Mouse (Mus musculus) ES-E14 (cell line): ENCODE measurements around the gene Ssbp2. TPM values are rescaled to one million over a fixed set of nuclear protein-coding genes. Genes with fewer than 3 reads are reported as not detected.

Experiments
- DNase-seq: peaks from one replicate; pipeline ENCODE4 v3.0.0-alpha.2; 2013; ENCODE audit warnings: low read depth, low spot score
- H3K27ac ChIP-seq: 2 replicates; pipeline ENCODE4 v1.5.1; 2012; ENCODE audit warnings: low read depth, mild to moderate bottlenecking, low read length, moderate library complexity, mixed read lengths; ENCODE audit not compliant: poor library complexity, insufficient read depth, severe bottlenecking
- H3K36me3 ChIP-seq: 2 replicates; pipeline ENCODE4 v1.6.1; 2012; ENCODE audit warnings: mild to moderate bottlenecking, low read length, moderate library complexity, mixed read lengths; ENCODE audit not compliant: control insufficient read depth, poor library complexity, insufficient read depth, severe bottlenecking
- H3K4me1 ChIP-seq, 2 experiments: fragments of 150-350 bp in 1 of 2; sonication (generic) in 1 of 2; 2 replicates each; pipeline ENCODE4 v1.6.1; 2012; ENCODE audit warnings: low read length in 2 of 2, mild to moderate bottlenecking in 1 of 2, mixed read lengths in 1 of 2; ENCODE audit not compliant: control insufficient read depth in 2 of 2, insufficient read depth in 2 of 2, poor library complexity in 1 of 2
- H3K4me3 ChIP-seq, 2 experiments: fragments of 150-350 bp in 1 of 2; sonication (generic) in 1 of 2; 2 replicates each; pipeline ENCODE4 v1.5.1; 2012; ENCODE audit warnings: low read length in 2 of 2, low read depth in 1 of 2, mild to moderate bottlenecking in 1 of 2, mixed read lengths in 1 of 2; ENCODE audit not compliant: insufficient read depth in 1 of 2, poor library complexity in 1 of 2, severe bottlenecking in 1 of 2
- H3K9ac ChIP-seq: 2 replicates; pipeline ENCODE4 v1.6.1; 2012; ENCODE audit warnings: low read depth, mild to moderate bottlenecking, low read length, mixed read lengths; ENCODE audit not compliant: poor library complexity, insufficient read depth, severe bottlenecking
- H3K9me3 ChIP-seq: fragments of 150-350 bp; sonication (generic); 2 replicates; pipeline ENCODE4 v1.6.1; 2012; ENCODE audit warnings: low read depth, mild to moderate bottlenecking, low read length; ENCODE audit not compliant: control insufficient read depth, insufficient read depth
- CHD2 ChIP-seq: IDR thresholded peaks from 2 replicates; pipeline ENCODE4 v1.6.1; 2014; ENCODE audit warnings: mild to moderate bottlenecking, low read depth, low read length, inconsistent platforms
- HCFC1 ChIP-seq: IDR thresholded peaks from 2 replicates; pipeline ENCODE4 v1.6.1; 2012; ENCODE audit warnings: low read length, inconsistent platforms, borderline replicate concordance; ENCODE audit not compliant: insufficient read depth
- MAFK ChIP-seq: IDR thresholded peaks from 2 replicates; pipeline ENCODE4 v1.6.1; 2014; ENCODE audit warnings: mild to moderate bottlenecking, low read depth, low read length, inconsistent platforms; ENCODE audit not compliant: insufficient read depth
- ZC3H11A ChIP-seq: IDR thresholded peaks from 2 replicates; pipeline ENCODE4 v1.6.1; 2012; ENCODE audit warnings: low read depth, mild to moderate bottlenecking, inconsistent platforms, low read length, borderline replicate concordance
- ZNF384 ChIP-seq: IDR thresholded peaks from 2 replicates; pipeline ENCODE4 v1.6.1; 2012; ENCODE audit warnings: low read depth, low read length, inconsistent platforms
- in situ Hi-C, 2 experiments: fragments of 600-800 bp; cut with MboI; formaldehyde crosslinking; loops; one replicate each; pipeline ENCODE4 v1.15.1; 2025; ENCODE audit warnings: low sequenced_read_pairs in 2 of 2, inconsistent platforms in 1 of 2; ENCODE audit not compliant: unreplicated experiment in 2 of 2
- total RNA-seq: library from RNA; depleted of rRNA; stranded (reverse); fragments of 300-350 nt; gene quantifications from 2 replicates; pipeline ENCODE4 v1.2.3, GENCODE M21; 2012

Gene Ssbp2
- total RNA-seq, 1 experiment, result 7.2 TPM

GRCm38 (mm10) chr13:91540145-91541068 lies 80.3 kb downstream of the Ssbp2 start:
- Histone ChIP-seq H3K9ac (no peak overlapping the region), H3K4me3 (no peak overlapping the region), H3K9me3 (no peaks in the 10 kb centered on the region), H3K4me1 (peaks cover 0 to 2% of the 10 kb centered on the region in 2 experiments; a peak in 1 of 4 replicates), H3K36me3 (no peaks in the 10 kb centered on the region), H3K27ac (no peak overlapping the region)
- DNase-seq, result no peak
- TF ChIP-seq HCFC1, result no peak
- no peak for TF ChIP-seq ZC3H11A
- no peak for TF ChIP-seq CHD2
- no peak for TF ChIP-seq MAFK
- no peak for TF ChIP-seq ZNF384
- in situ Hi-C loops, result no loop called here

GRCm38 (mm10) chr13:91541069-91541429 lies 81.0 kb downstream of the Ssbp2 start:
- Histone ChIP-seq H3K4me1 (peaks cover 0 to 2% of the 10 kb centered on the region in 2 experiments; a peak in 1 of 4 replicates), H3K27ac (no peak overlapping the region), H3K4me3 (no peak overlapping the region), H3K36me3 (no peaks in the 10 kb centered on the region), H3K9me3 (no peaks in the 10 kb centered on the region), H3K9ac (no peak overlapping the region)
- in situ Hi-C loops, result no loop called here
- no peak for DNase-seq
- TF ChIP-seq ZC3H11A, result no peak
- TF ChIP-seq MAFK, result no peak
- TF ChIP-seq ZNF384, result no peak
- TF ChIP-seq CHD2, result no peak
- no peak for TF ChIP-seq HCFC1

- Histone ChIP-seq H3K9ac (no peak overlapping the region), H3K36me3 (no peaks in the 10 kb centered on the region), H3K9me3 (no peaks in the 10 kb centered on the region), H3K4me1 (peaks cover 0 to 2% of the 10 kb centered on the region in 2 experiments; a peak in 1 of 4 replicates), H3K27ac (no peak overlapping the region), H3K4me3 (no peak overlapping the region)
- DNase-seq, result no peak
- in situ Hi-C loops, result no loop called here
- TF ChIP-seq MAFK, result no peak
- no peak for TF ChIP-seq HCFC1
- no peak for TF ChIP-seq ZNF384
- TF ChIP-seq ZC3H11A, result no peak
- TF ChIP-seq CHD2, result no peak
Measured at GRCm38 (mm10) chr13:91543555-91543954, 83.5 kb downstream of the Ssbp2 start.

DNA sequence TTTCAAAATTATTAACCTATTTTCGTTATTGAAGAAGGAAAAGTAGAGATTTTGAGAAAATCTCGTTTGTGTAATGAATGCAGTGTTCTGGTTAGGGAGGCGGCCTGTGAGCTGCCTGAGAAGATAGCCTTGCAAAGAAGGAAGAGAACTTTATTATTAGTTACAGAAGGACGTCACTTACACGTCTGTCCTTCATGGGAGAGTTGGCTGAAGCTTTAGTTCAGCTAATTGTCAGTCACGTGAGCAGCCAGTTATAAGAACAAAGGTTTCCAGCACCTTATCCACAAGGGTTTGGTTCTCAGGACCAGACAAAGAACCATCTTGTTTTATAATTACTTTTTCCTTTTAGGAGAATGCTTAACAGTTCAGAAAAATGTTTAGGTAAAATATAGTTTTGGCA lies 104.0 kb downstream of the Ssbp2 start:
- Histone ChIP-seq H3K27ac (no peak overlapping the region), H3K4me1 (no peaks in the 10 kb centered on the region), H3K36me3 (no peaks in the 10 kb centered on the region), H3K9me3 (no peaks in the 10 kb centered on the region), H3K9ac (no peak overlapping the region), H3K4me3 (no peak overlapping the region)
- in situ Hi-C loops, result no loop called here
- TF ChIP-seq HCFC1 (no peak), CHD2 (no peak), ZC3H11A (no peak), ZNF384 (no peak), MAFK (no peak)
- DNase-seq, result no peak
